In genomic region chr4:122891597-122891996, GRCm38 (mm10) we compare ENCODE assay signal across 9 mouse cellular contexts. TPM values are rescaled to one million over a fixed set of nuclear protein-coding genes. Genes with fewer than 3 reads are reported as not detected.
DNase-seq lines count a peak whose midpoint lies in the region; ATAC-seq and TF ChIP-seq lines count a peak whose summit lies in the region.
"Had no signal": no experiment of that assay in that cellular context is flagged by ENCODE, and none has a peak within 500 bp of the region (broad histone marks: within the 10 kb centered on the region; RNA-seq: fewer than 3 reads in every experiment).

No protein-coding gene starts in this region.

- 43% methylated on average over 1 of the region's 1 CpGs for WGBS in kidney, embryonic 16.5 days
- 34% methylated on average over 1 of the region's 1 CpGs for WGBS in liver, embryonic 15.5 days (ENCODE audit: insufficient replicate concordance)

- no peak overlapping the region for H3K4me3 ChIP-seq in kidney, embryonic 16.5 days (ENCODE audit: low read length)
- H3K4me3 ChIP-seq in cortical plate, adult 2 months (ENCODE audit: insufficient read depth, low read length), result no peak overlapping the region
- H3K4me3 ChIP-seq in liver, embryonic 15.5 days (replicated peaks), result no peak overlapping the region
- H3K4me3 ChIP-seq: stomach, embryonic 15.5 days had no signal

- 0 out of 2 replicates have a peak, but pooled peaks cover 5% of the 10 kb centered on the region for H3K4me1 ChIP-seq in kidney, embryonic 16.5 days (ENCODE audit: insufficient read depth, low read length)
- peaks cover 1% of the 10 kb centered on the region; the same call in 1 of the 2 replicates for H3K4me1 ChIP-seq in cortical plate, adult 2 months (ENCODE audit: control insufficient read depth, insufficient read depth, low read length)
- H3K4me1 ChIP-seq in liver, embryonic 15.5 days (replicated peaks), result peaks cover 28% of the 10 kb centered on the region

- no peak overlapping the region for H3K4me2 ChIP-seq in kidney, embryonic 16.5 days (replicated peaks; ENCODE audit: low read depth, low read length)
- H3K4me2 ChIP-seq in liver, embryonic 15.5 days, result 0 out of 2 replicates have a peak overlapping the region, but pooled peaks have one; percentile 13
- H3K4me2 ChIP-seq: stomach, embryonic 15.5 days had no signal

- no peaks in the 10 kb centered on the region for H3K36me3 ChIP-seq in kidney, embryonic 16.5 days (ENCODE audit: insufficient read depth, low read length)
- no peaks in the 10 kb centered on the region for H3K36me3 ChIP-seq in liver, embryonic 15.5 days (replicated peaks)
- H3K36me3 ChIP-seq: stomach, embryonic 15.5 days had no signal

- peak; percentile 35 to 46 for DNase-seq in cerebellum, postnatal 10 days
- no peak for DNase-seq in cerebellum, adult 11 months
- no peak for DNase-seq in kidney, postnatal 14 days
- DNase-seq in B cell, adult 2 months, result no peak

- no peak for ATAC-seq in kidney, embryonic 16.5 days (ENCODE audit: low FRiP score, low TSS enrichment)
- ATAC-seq in liver, embryonic 15.5 days (ENCODE audit: insufficient read depth), result no peak
- no peak for ATAC-seq in monocyte, adult 5-6 weeks (replicated peaks; ENCODE audit: insufficient number of reproducible peaks, low FRiP score, low TSS enrichment, poor library complexity, severe bottlenecking)

- no peak for TF ChIP-seq CTCF in cortical plate, adult 2 months (IDR thresholded peaks at IDR 0.05; ENCODE audit: extremely low read depth, insufficient read depth, low read length)

- no peak for TF ChIP-seq POLR2A in cortical plate, adult 2 months (IDR thresholded peaks at IDR 0.05; ENCODE audit: extremely low read depth, insufficient read depth, low read length)

- no peaks in the 10 kb centered on the region for H3K9me3 ChIP-seq in kidney, embryonic 16.5 days (ENCODE audit: low read length)
- no peaks in the 10 kb centered on the region for H3K9me3 ChIP-seq in liver, embryonic 15.5 days (replicated peaks)
- H3K9me3 ChIP-seq: stomach, embryonic 15.5 days had no signal

- no peak overlapping the region for H3K9ac ChIP-seq in kidney, embryonic 16.5 days (replicated peaks; ENCODE audit: low read length)
- H3K9ac ChIP-seq in liver, embryonic 15.5 days, result no peak overlapping the region
- H3K9ac ChIP-seq: stomach, embryonic 15.5 days had no signal

- 0 out of 2 replicates have a peak overlapping the region, but pooled peaks have one; percentile 16 for H3K27ac ChIP-seq in kidney, embryonic 16.5 days (ENCODE audit: low read length)
- H3K27ac ChIP-seq in cortical plate, adult 2 months (ENCODE audit: insufficient read depth, low read length), result peak overlapping the region; percentile 93; the same call in 1 of the 2 replicates
- 0 out of 2 replicates have a peak overlapping the region, but pooled peaks have one; percentile 14 for H3K27ac ChIP-seq in liver, embryonic 15.5 days (replicated peaks)

- H3K27me3 ChIP-seq in kidney, embryonic 16.5 days (ENCODE audit: insufficient read depth, low read length), result no peaks in the 10 kb centered on the region
- H3K27me3 ChIP-seq in liver, embryonic 15.5 days, result no peaks in the 10 kb centered on the region
- H3K27me3 ChIP-seq: stomach, embryonic 15.5 days had no signal

RNA-seq across cellular contexts. Expression of gene Cap1, which starts 5.7 kb away (rescaled TPM):
- 79.7 and 90.2 TPM in 2 replicates for polyA plus RNA-seq in kidney, embryonic 16.5 days (2015; fragmentation: Nextera tagmentation; extraction: Ambion mirVana)
- 134 and 146 TPM in 2 replicates for polyA plus RNA-seq in cortical plate, adult 2 months (2012; rRNA removed)
- 24.6 and 25.4 TPM in 2 replicates for polyA plus RNA-seq in liver, embryonic 15.5 days (2015; fragmentation: Nextera tagmentation; extraction: Ambion mirVana)
- total RNA-seq in monocyte, adult 5-6 weeks (2017), result 562 to 797 TPM (median 623 TPM) in 3 replicates

RNA-seq across cellular contexts. Expression of gene Ppt1, which starts 55.6 kb away (rescaled TPM):
- 92.0 and 97.9 TPM in 2 replicates for polyA plus RNA-seq in kidney, embryonic 16.5 days (2015; fragmentation: Nextera tagmentation; extraction: Ambion mirVana)
- 117 and 120 TPM in 2 replicates for polyA plus RNA-seq in cortical plate, adult 2 months (2012; rRNA removed)
- 18.9 and 20.1 TPM in 2 replicates for polyA plus RNA-seq in liver, embryonic 15.5 days (2015; fragmentation: Nextera tagmentation; extraction: Ambion mirVana)
- 118 to 145 TPM (median 130 TPM) in 3 replicates for total RNA-seq in monocyte, adult 5-6 weeks (2017)

Comparison
In these comparisons a context has a peak if more than half of its experiments do, and no peak if none do; other contexts are left out.
1. DNase-seq: peak in cerebellum, postnatal 10 days (2 of 2); none in cerebellum, adult 11 months (single experiment), kidney, postnatal 14 days (single experiment) and B cell, adult 2 months (0 of 2).
2. H3K27ac ChIP-seq: peak in every context shown above with its lines; median percentile 93 in cortical plate, adult 2 months; 16 in kidney, embryonic 16.5 days; 14 in liver, embryonic 15.5 days.